Mouse (Mus musculus): Measurements from ENCODE around the gene Myl12a. TPM values are rescaled to one million over a fixed set of nuclear protein-coding genes. Genes with fewer than 3 reads are reported as not detected.

The Myl12a gene
- total RNA-seq, 2 experiments from 2014 or later, result 36.0 to 37.1 TPM

DNA sequence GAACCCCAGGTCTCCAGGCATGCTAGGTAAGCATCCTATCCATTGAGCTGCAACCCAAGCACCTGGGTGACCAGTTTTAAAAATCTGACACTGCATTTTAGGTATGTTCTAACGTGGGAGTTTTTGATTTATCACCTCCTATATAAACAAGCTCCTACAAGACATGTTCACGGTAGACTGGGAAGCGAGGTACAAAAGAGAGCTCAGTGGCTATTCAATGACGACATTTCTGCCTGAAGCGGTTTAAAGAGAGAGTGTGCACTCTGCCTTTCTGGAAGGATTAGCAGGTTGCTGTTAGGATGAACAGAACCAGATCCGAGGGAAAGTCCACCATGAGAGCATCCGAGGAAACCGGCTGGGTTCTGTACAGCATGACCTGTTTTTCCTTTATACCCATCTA is 54.0 kb downstream of the Myl12a start:
- DNase-seq (ENCODE audit: low spot score in 2 of 2), result no peak

- DNase-seq (ENCODE audit: low spot score in 2 of 2), result no peak
These were observed 58.9 kb downstream of the Myl12a start for GRCm38 (mm10) chr17:70943779-70944178.

Other genes starting within 250 kb of the Myl12a start
- gene Tgif1, start 149.3 kb downstream of the Myl12a start, total RNA-seq (2021), result 1 to 10 TPM; 1.0 to 3.6 TPM
- gene Myom1, start 245 bp downstream of the Myl12a start, total RNA-seq (2021), result 1 to 10 TPM; 1.4 to 2.6 TPM
- gene Lpin2, start 179.7 kb upstream of the Myl12a start, total RNA-seq (2021), result 100 to 1,000 TPM; 101 to 104 TPM

Data from layer of hippocampus, adult 18-20 months (tissue).